Mouse (Mus musculus) skeletal muscle tissue, adult 2 months (tissue): ENCODE measurements around the gene Gm2022.
"Not testable (repeated sequence)": the region's sequence is repeated elsewhere in the genome, so short reads cannot be mapped to it uniquely, and the experiment has no call there.

Experiments
- DNase-seq: peaks from one replicate; pipeline ENCODE4 v3.0.0-alpha.2; 2012; ENCODE audit warnings: low read depth, low spot score

The Gm2022 gene

DNA sequence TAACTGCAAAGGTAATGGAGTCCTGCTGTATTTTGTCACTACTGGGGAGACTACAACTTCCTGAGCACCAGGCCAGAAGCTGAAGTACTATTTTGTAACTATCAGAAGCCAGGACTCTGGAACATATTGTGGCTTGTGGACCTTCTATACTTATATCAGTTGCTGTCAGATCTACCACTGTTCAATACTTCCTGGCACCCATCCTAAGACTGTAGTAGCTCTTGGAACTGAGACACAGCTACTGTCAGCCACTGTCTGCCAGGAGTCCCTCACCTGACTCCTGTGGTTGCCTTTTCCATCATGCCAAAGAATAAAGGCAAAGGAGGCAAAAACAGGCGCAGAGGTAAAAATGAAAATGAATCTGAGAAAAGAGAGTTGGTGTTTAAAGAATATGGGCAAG is at the start of gene Gm2022:
Gene Gm2022, plus strand, starts transcription at position 301 of the 400 bp plus-strand sequence.
- not testable (repeated sequence) for DNase-seq

- not testable (repeated sequence) for DNase-seq
These were observed 44.5 kb upstream of the Gm2022 start for GRCm38 (mm10) chr12:87850657-87851056.

- not testable (repeated sequence) for DNase-seq
These were observed 39.1 kb upstream of the Gm2022 start for GRCm38 (mm10) chr12:87856067-87856466.

DNA sequence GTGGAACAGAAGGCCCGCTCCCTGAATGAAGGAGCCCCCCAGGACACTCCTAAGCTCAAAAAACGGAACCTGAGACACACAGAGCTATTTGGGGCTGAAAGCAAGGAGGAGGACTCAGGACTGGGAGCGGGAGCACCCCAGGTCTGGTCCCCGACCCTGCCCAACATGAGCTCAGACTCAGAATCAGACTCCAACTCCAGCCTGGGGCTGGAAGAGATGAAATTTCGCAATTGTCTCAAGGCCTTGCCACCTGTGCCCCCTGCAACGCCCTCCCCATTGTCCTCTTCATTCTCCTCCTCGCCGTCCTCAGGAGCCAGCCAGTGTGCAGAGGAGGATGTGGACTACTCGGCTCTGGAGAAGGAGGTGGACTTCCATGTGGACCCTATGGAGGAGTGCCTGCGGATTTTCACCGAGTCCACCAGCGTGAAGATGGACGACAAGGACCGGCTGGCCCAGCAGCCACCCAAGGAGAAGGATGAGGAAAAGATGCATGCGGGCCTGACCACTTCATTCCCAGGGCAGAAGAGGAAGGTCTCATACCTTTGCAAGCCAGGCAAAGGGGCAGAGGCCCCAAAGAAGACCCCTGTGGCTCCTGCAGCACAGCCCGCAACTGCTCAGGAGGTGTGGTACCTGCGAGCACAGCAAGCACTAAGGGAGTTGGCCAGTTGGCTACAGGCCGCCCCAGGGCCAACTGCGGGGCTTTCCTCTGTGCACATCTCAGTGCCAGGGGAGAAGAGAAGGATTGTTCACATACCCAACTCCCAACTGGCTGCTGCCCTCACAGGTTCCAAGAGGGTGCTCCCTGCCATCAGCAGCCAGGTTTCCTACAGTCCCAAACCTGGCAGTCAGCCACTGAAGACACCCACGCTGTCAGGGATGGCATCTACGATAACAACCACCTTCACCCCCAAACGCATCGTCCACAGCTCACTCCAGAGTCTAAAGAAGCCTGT is 33.2 kb upstream of the Gm2022 start:
- peak; percentile 2 for DNase-seq

GRCm38 (mm10) chr12:87863638-87864037 is 31.5 kb upstream of the Gm2022 start:
- not testable (repeated sequence) for DNase-seq

GRCm38 (mm10) chr12:87864048-87864447 is 31.1 kb upstream of the Gm2022 start:
- DNase-seq, result not testable (repeated sequence)

DNA sequence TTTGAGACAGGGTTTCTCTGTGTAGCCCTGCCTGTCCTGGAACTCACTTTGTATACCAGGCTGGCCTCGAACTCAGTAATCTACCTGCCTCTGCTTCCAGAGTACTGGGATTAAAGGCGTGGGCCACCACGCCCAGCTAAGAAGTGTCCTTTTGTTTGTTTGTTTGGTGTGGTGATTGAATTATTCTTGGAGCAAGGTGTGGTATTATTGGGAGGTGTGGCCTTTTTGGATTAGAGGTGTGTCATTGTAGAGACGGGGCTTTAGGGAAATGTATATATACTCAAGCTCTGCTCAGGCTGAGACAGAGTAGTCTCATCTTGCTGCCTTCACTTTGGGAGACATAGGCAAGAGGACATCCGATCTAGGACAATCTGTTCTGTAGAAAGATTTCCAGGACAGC is 21.4 kb upstream of the Gm2022 start, which contains the start of gene Gm2016:
Gene Gm2016, plus strand, starts transcription at position 301 of the 400 bp plus-strand sequence.
- not testable (repeated sequence) for DNase-seq

DNA sequence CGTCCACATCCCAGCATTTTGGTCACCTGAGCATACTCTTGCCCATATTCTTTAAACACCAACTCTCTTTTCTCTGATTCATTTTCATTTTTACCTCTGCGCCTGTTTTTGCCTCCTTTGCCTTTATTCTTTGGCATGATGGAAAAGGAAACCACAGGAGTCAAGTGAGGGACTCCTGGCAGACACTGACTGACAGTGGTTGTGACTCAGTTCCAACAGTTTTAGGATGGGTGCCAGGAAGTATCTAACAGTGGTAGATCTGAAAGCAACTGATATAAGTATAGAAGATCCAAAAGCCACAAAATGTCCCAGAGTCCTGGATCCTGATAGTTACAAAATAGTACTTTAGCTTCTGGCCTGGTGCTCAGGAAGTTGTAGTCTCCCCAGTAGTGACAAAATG is 24.6 kb downstream of the Gm2022 start, which contains the start of gene Gm2035:
Gene Gm2035, minus strand, starts transcription at position 137 of the 400 bp plus-strand sequence.
- not testable (repeated sequence) for DNase-seq
